Mouse (Mus musculus) MEL (cell line): Measurements from ENCODE around the gene Abhd18. TPM values are rescaled to one million over a fixed set of nuclear protein-coding genes. Genes with fewer than 3 reads are reported as not detected.

Experiments
- DNase-seq: peaks from one replicate; pipeline ENCODE4 v3.0.0; 2011; ENCODE audit warnings: low read depth, low spot score
- H3K27ac ChIP-seq: 2 replicates; pipeline ENCODE4 v1.5.1; 2012; ENCODE audit warnings: low read depth, mild to moderate bottlenecking, control low read depth, low read length, moderate library complexity; ENCODE audit not compliant: control insufficient read depth
- H3K27me3 ChIP-seq, 2 experiments: fragments of 150-350 bp in 1 of 2; sonication (generic) in 1 of 2; 2 replicates each; pipeline ENCODE4 v1.6.1; 2012; ENCODE audit warnings: low read length in 2 of 2, mild to moderate bottlenecking in 2 of 2, improper control_type of control experiment in 1 of 2, moderate library complexity in 1 of 2; ENCODE audit not compliant: insufficient read depth in 2 of 2, control insufficient read depth in 1 of 2
- H3K36me3 ChIP-seq, 2 experiments: 2 replicates each; pipeline ENCODE4 v1.6.1; 2012 to 2014; ENCODE audit warnings: low read length in 2 of 2, improper control_type of control experiment in 1 of 2, inconsistent platforms in 1 of 2, mild to moderate bottlenecking in 1 of 2; ENCODE audit not compliant: insufficient read depth in 2 of 2, control insufficient read depth in 1 of 2
- H3K4me1 ChIP-seq, 2 experiments: fragments of 150-350 bp in 1 of 2; sonication (generic) in 1 of 2; 2 replicates each; pipeline ENCODE4 v1.6.1; 2012; ENCODE audit warnings: low read length in 2 of 2, improper control_type of control experiment in 1 of 2, mild to moderate bottlenecking in 1 of 2; ENCODE audit not compliant: insufficient read depth in 2 of 2, control insufficient read depth in 1 of 2
- H3K4me3 ChIP-seq, 2 experiments: fragments of 150-350 bp in 1 of 2; sonication (generic) in 1 of 2; 2 replicates each; pipeline ENCODE4 v1.5.1; 2012; ENCODE audit warnings: low read depth in 2 of 2, low read length in 2 of 2, mild to moderate bottlenecking in 2 of 2, moderate library complexity in 2 of 2, control low read depth in 1 of 2, improper control_type of control experiment in 1 of 2; ENCODE audit not compliant: control insufficient read depth in 1 of 2, insufficient read depth in 1 of 2
- H3K79me2 ChIP-seq: 2 replicates; pipeline ENCODE4 v1.6.1; 2012; ENCODE audit warnings: mild to moderate bottlenecking, low read length, moderate library complexity; ENCODE audit not compliant: control insufficient read depth, poor library complexity, insufficient read depth
- H3K9ac ChIP-seq: 2 replicates; pipeline ENCODE4 v1.6.1; 2012; ENCODE audit warnings: low read depth, mild to moderate bottlenecking, control low read depth, low read length, moderate library complexity; ENCODE audit not compliant: control insufficient read depth, poor library complexity, severe bottlenecking
- H3K9me3 ChIP-seq: fragments of 150-350 bp; sonication (generic); replicated peaks from 2 replicates; pipeline ENCODE4 v1.6.1; 2012; ENCODE audit warnings: mild to moderate bottlenecking, low read length, improper control_type of control experiment, moderate library complexity; ENCODE audit not compliant: insufficient read depth
- CHD1 ChIP-seq: IDR thresholded peaks from 2 replicates; pipeline ENCODE4 v1.6.1; 2012; ENCODE audit warnings: low read depth, mild to moderate bottlenecking, inconsistent platforms, low read length, improper control_type of control experiment
- CHD2 ChIP-seq: IDR thresholded peaks from 2 replicates; pipeline ENCODE4 v1.6.1; 2011; ENCODE audit warnings: low read length, improper control_type of control experiment
- ELF1 ChIP-seq: IDR thresholded peaks from 2 replicates; pipeline ENCODE4 v1.6.1; 2014; ENCODE audit warnings: low read depth, mild to moderate bottlenecking, inconsistent platforms, low read length, improper control_type of control experiment, moderate library complexity
- EP300 ChIP-seq, 2 experiments: IDR thresholded peaks; 2 replicates each; pipeline ENCODE4 v1.6.1; 2011; ENCODE audit warnings: improper control_type of control experiment in 2 of 2, low read length in 2 of 2, low read depth in 1 of 2, mild to moderate bottlenecking in 1 of 2
- ETS1 ChIP-seq: IDR thresholded peaks from 2 replicates; pipeline ENCODE4 v1.6.1; 2012; ENCODE audit warnings: low read depth, mild to moderate bottlenecking, inconsistent platforms, low read length, improper control_type of control experiment, moderate library complexity
- GABPA ChIP-seq: IDR thresholded peaks from 2 replicates; pipeline ENCODE4 v1.6.1; 2012; ENCODE audit warnings: low read depth, mild to moderate bottlenecking, inconsistent platforms, low read length, improper control_type of control experiment, moderate library complexity
- MAFK ChIP-seq: IDR thresholded peaks from 2 replicates; pipeline ENCODE4 v1.6.1; 2011; ENCODE audit warnings: low read depth, mild to moderate bottlenecking, low read length, improper control_type of control experiment, borderline replicate concordance
- MAZ ChIP-seq: IDR thresholded peaks from 2 replicates; pipeline ENCODE4 v1.6.1; 2012; ENCODE audit warnings: low read depth, mild to moderate bottlenecking, inconsistent platforms, low read length, improper control_type of control experiment
- MYB ChIP-seq: IDR thresholded peaks from 2 replicates; pipeline ENCODE4 v1.6.1; 2011; ENCODE audit warnings: mild to moderate bottlenecking, low read depth, low read length, improper control_type of control experiment
- MYC ChIP-seq: IDR thresholded peaks from 2 replicates; pipeline ENCODE4 v1.6.1; 2011; ENCODE audit warnings: low read depth, mild to moderate bottlenecking, low read length, improper control_type of control experiment, moderate library complexity
- NRF1 ChIP-seq: IDR thresholded peaks from 2 replicates; pipeline ENCODE4 v1.6.1; 2014; ENCODE audit warnings: low read depth, mild to moderate bottlenecking, inconsistent platforms, low read length, improper control_type of control experiment, moderate library complexity; ENCODE audit not compliant: poor library complexity, insufficient read depth, severe bottlenecking
- POLR2AphosphoS2 ChIP-seq: IDR thresholded peaks from 2 replicates; pipeline ENCODE4 v1.6.1; 2011; ENCODE audit warnings: low read length, improper control_type of control experiment
- SMC3 ChIP-seq: IDR thresholded peaks from 2 replicates; pipeline ENCODE4 v1.6.1; 2011; ENCODE audit warnings: low read depth, low read length, improper control_type of control experiment
- TAL1 ChIP-seq: IDR thresholded peaks from 2 replicates; pipeline ENCODE4 v1.6.1; 2012; ENCODE audit warnings: mild to moderate bottlenecking, inconsistent platforms, low read length, moderate library complexity, mixed read lengths
- UBTF ChIP-seq: IDR thresholded peaks from 2 replicates; pipeline ENCODE4 v1.6.1; 2012; ENCODE audit warnings: low read depth, mild to moderate bottlenecking, inconsistent platforms, low read length, improper control_type of control experiment, moderate library complexity, borderline replicate concordance; ENCODE audit not compliant: insufficient read depth
- USF1 ChIP-seq: IDR thresholded peaks from 2 replicates; pipeline ENCODE4 v1.6.1; 2014; ENCODE audit warnings: low read depth, mild to moderate bottlenecking, inconsistent platforms, low read length, improper control_type of control experiment, moderate library complexity
- USF2 ChIP-seq, 2 experiments: IDR thresholded peaks; 2 replicates each; pipeline ENCODE4 v1.6.1; 2011 to 2012; ENCODE audit warnings: improper control_type of control experiment in 2 of 2, low read length in 2 of 2, borderline replicate concordance in 1 of 2, inconsistent platforms in 1 of 2, low read depth in 1 of 2, mild to moderate bottlenecking in 1 of 2; ENCODE audit not compliant: insufficient read depth in 1 of 2
- ZC3H11A ChIP-seq: IDR thresholded peaks from 2 replicates; pipeline ENCODE4 v1.6.1; 2012; ENCODE audit warnings: low read depth, mild to moderate bottlenecking, inconsistent platforms, low read length, improper control_type of control experiment
- ZMIZ1 ChIP-seq: IDR thresholded peaks from 2 replicates; pipeline ENCODE4 v1.6.1; 2012; ENCODE audit warnings: low read depth, mild to moderate bottlenecking, inconsistent platforms, low read length, improper control_type of control experiment, moderate library complexity
- polyA plus RNA-seq, 2 experiments: library from polyadenylated mRNA; stranded (reverse) in 1 of 2; unstranded in 1 of 2; fragments of >175 nt in 1 of 2; fragments of >200 nt in 1 of 2; gene quantifications; 2 replicates each; pipeline versions ENCODE4 v1.2.1 to v1.2.4; 2012; ENCODE audit warnings: low replicate concordance in 2 of 2, low read depth in 1 of 2; ENCODE audit not compliant: insufficient read length in 2 of 2, insufficient read depth in 1 of 2, missing spikeins in 1 of 2
- total RNA-seq: library from RNA; depleted of rRNA; stranded (reverse); fragments of 300-350 nt; gene quantifications from 2 replicates; pipeline ENCODE4 v1.2.3, GENCODE M21; 2012

The Abhd18 gene
- total and polyA plus RNA-seq, 3 experiments, result 1.3 to 3.6 TPM; not detected in 1

DNA sequence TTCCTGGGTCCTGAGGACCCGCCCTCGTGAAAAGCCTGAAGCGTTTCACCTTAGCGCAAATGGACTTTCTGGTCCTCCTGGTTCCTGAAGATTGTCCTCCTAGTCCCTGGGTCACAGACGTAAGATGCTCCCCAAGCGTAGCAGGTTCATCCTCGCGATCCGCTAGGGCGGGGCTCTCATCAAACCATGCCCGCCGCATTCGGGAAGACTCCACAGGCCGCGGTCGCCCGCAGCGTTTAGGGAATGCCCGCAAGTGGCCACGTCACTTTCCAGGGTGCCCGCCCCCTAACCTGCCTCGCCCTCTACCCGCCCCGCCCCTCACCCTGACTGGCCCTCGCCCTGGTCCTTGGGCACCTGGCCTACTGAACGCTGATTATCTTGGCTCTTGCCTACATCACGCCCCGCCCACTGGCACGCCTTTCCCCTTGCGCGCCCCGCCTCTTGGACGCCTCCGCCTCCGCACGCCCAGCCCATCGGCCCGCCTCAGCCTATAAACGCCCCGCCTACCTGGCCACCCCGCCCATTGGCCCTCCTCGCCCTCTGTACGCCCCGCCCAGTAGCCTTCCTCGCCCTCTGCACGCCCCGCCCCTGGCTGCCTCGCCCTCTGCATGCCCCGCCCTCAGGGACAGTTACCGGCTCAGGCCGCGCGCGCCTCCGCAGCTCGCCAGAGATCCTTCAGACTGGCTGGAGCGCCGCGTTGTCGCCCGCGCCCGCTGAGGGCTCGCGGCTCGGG is 102.6 kb downstream of the Abhd18 start, which contains the start of gene Larp1b (continued):
- TF ChIP-seq USF1 (peak; percentile 37; the same call in 1 of the 2 replicates), EP300 (IDR thresholded peaks at IDR 0.05; ENCODE audit: low read depth in 1 of 2, low read length in 2 of 2) (no peak), TAL1 (no peak), ZC3H11A (no peak), MYC (no peak), ZMIZ1 (peak; percentile 75), POLR2AphosphoS2 (peak; percentile 55; the same call in 1 of the 2 replicates), USF2 (IDR thresholded peaks at IDR 0.05; ENCODE audit: borderline replicate concordance in 1 of 2, insufficient read depth in 1 of 2, low read depth in 1 of 2, low read length in 2 of 2) (no peak), GABPA (no peak), MYB (no peak), MAFK (no peak), ELF1 (0 out of 2 replicates have a peak, but pooled peaks have one; percentile 15)

DNA sequence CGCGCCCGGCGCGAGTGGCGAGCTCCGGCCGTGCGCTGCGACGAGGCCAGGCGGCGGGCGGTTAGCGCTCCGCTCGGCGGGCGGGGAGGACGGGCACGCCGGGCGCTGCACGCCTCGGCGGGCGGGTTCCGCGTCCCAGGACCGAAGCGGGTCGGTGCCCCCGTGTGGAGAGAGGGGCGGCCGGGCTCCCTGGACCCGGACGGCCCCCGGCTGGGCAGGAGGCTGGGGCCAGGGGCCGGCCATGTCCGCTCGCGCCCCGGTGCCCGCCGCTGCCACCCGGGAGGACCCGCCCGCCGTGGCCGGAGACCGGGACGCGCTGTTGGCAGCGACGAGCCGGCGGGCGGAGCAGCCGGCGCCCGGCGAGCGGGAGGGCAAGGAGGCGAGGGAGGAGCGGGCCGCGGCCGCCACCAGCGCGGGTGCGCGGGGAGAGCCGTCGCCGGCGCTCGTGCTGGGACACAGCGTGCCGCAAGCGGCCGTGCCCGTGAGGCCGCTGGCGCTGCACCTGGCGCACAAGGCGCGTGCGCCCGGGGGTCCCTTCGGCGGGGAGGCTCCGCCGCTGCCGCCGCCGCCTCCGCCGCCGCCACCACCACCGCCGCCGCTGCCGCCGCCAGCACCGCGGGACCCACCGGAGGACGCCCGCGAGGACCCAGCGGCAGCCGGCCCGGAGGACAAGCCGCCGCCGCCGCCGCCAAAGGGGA is 103.3 kb downstream of the Abhd18 start:
- peaks cover 0 to 31% of the 10 kb centered on the region in 2 experiments; a peak in 2 of 4 replicates for H3K36me3 ChIP-seq
- H3K9ac ChIP-seq, result peak overlapping the region; percentile 58
- H3K4me3 ChIP-seq, result peak overlapping the region; percentile 73 to 89
- no peak for DNase-seq
- H3K9me3 ChIP-seq, result no peaks in the 10 kb centered on the region
- H3K4me1 ChIP-seq, result peaks cover 11 to 21% of the 10 kb centered on the region in 2 experiments
- TF ChIP-seq USF2 (IDR thresholded peaks at IDR 0.05; ENCODE audit: borderline replicate concordance in 1 of 2, insufficient read depth in 1 of 2, low read depth in 1 of 2, low read length in 2 of 2) (no peak), NRF1 (peak; percentile 44; the same call in 1 of the 2 replicates), POLR2AphosphoS2 (no peak), ETS1 (no peak), MAZ (no peak), SMC3 (no peak), CHD1 (no peak), ZC3H11A (no peak), EP300 (IDR thresholded peaks at IDR 0.05; ENCODE audit: low read depth in 1 of 2, low read length in 2 of 2) (no peak), UBTF (0 out of 2 replicates have a peak, but pooled peaks have one; percentile 82), MYB (no peak), CHD2 (no peak)
- peak overlapping the region; percentile 64 for H3K27ac ChIP-seq
- peaks cover 22% of the 10 kb centered on the region for H3K79me2 ChIP-seq
- H3K27me3 ChIP-seq, result no peaks in the 10 kb centered on the region
